Mouse (Mus musculus): ENCODE measurements around the gene Gnaz. TPM values are rescaled to one million over a fixed set of nuclear protein-coding genes. Genes with fewer than 3 reads are reported as not detected.

The Gnaz gene
- 100 to 1,000 TPM; 164 TPM for total RNA-seq (2021)

GRCm38 (mm10) chr10:74966850-74967451 is at the start of gene Gnaz:
Gene Gnaz (plus strand): TSS chr10:74967177.
- peak; percentile 98 for DNase-seq (ENCODE audit: extremely low spot score in 1 of 2, low spot score in 2 of 2)
- intact Hi-C loops (cut with DNase I), result loop anchor here (5.0 kb wide), 1 partner anchor 50 kb away; no protein-coding TSS in a partner anchor

- no peak for DNase-seq (ENCODE audit: extremely low spot score in 1 of 2, low spot score in 2 of 2)
- intact Hi-C loops (cut with DNase I), result no loop called here
Observed at GRCm38 (mm10) chr10:74919277-74919676, 47.7 kb upstream of the Gnaz start.

- intact Hi-C loops (cut with DNase I), result no loop called here
- peak in 1 of 2 experiments; percentile 76 for DNase-seq (ENCODE audit: extremely low spot score in 1 of 2, low spot score in 2 of 2)
Observed at GRCm38 (mm10) chr10:74920853-74921567, 46.0 kb upstream of the Gnaz start.

- DNase-seq (ENCODE audit: extremely low spot score in 1 of 2, low spot score in 2 of 2), result no peak
- intact Hi-C loops (cut with DNase I), result no loop called here
Observed at GRCm38 (mm10) chr10:74921614-74922013, 45.4 kb upstream of the Gnaz start.

- peak in 1 of 2 experiments; percentile 64 for DNase-seq (ENCODE audit: extremely low spot score in 1 of 2, low spot score in 2 of 2)
- intact Hi-C loops (cut with DNase I), result no loop called here
Observed at GRCm38 (mm10) chr10:74922763-74923162, 44.2 kb upstream of the Gnaz start.

- DNase-seq (ENCODE audit: extremely low spot score in 1 of 2, low spot score in 2 of 2), result no peak
- intact Hi-C loops (cut with DNase I), result no loop called here
Observed at GRCm38 (mm10) chr10:74924274-74924673, 42.7 kb upstream of the Gnaz start.

GRCm38 (mm10) chr10:74925324-74925723 is 41.7 kb upstream of the Gnaz start:
- DNase-seq (ENCODE audit: extremely low spot score in 1 of 2, low spot score in 2 of 2), result peak; percentile 60 to 79
- intact Hi-C loops (cut with DNase I), result no loop called here

- no peak for DNase-seq (ENCODE audit: extremely low spot score in 1 of 2, low spot score in 2 of 2)
- intact Hi-C loops (cut with DNase I), result no loop called here
Observed at GRCm38 (mm10) chr10:74928276-74928675, 38.7 kb upstream of the Gnaz start.

GRCm38 (mm10) chr10:74929578-74929977 is 37.4 kb upstream of the Gnaz start:
- no peak for DNase-seq (ENCODE audit: extremely low spot score in 1 of 2, low spot score in 2 of 2)
- intact Hi-C loops (cut with DNase I), result no loop called here

GRCm38 (mm10) chr10:74930541-74930940 is 36.4 kb upstream of the Gnaz start:
- intact Hi-C loops (cut with DNase I), result loop anchor here (5.0 kb wide), 1 partner anchor 222 kb away; no protein-coding TSS in a partner anchor
- DNase-seq (ENCODE audit: extremely low spot score in 1 of 2, low spot score in 2 of 2), result no peak

- intact Hi-C loops (cut with DNase I), result loop anchor here (5.0 kb wide), 1 partner anchor 221 kb away; no protein-coding TSS in a partner anchor
- DNase-seq (ENCODE audit: extremely low spot score in 1 of 2, low spot score in 2 of 2), result no peak
Observed at GRCm38 (mm10) chr10:74931631-74932030, 35.3 kb upstream of the Gnaz start.

GRCm38 (mm10) chr10:74932487-74932886 is 34.5 kb upstream of the Gnaz start:
- intact Hi-C loops (cut with DNase I), result loop anchor here (5.0 kb wide), 1 partner anchor 220 kb away; no protein-coding TSS in a partner anchor

GRCm38 (mm10) chr10:74933548-74934190 is 33.3 kb upstream of the Gnaz start:
- DNase-seq (ENCODE audit: extremely low spot score in 1 of 2, low spot score in 2 of 2), result no peak
- intact Hi-C loops (cut with DNase I), result loop anchor here (5.0 kb wide), 1 partner anchor 219 kb away; no protein-coding TSS in a partner anchor

More at GRCm38 (mm10) chr10:74932487-74932886, 34.5 kb upstream of the Gnaz start:
- no peak for DNase-seq (ENCODE audit: extremely low spot score in 1 of 2, low spot score in 2 of 2)

GRCm38 (mm10) chr10:74934521-74934920 is 32.5 kb upstream of the Gnaz start:
- no peak for DNase-seq (ENCODE audit: extremely low spot score in 1 of 2, low spot score in 2 of 2)
- intact Hi-C loops (cut with DNase I), result loop anchor here (5.0 kb wide), 1 partner anchor 218 kb away; no protein-coding TSS in a partner anchor

GRCm38 (mm10) chr10:74935016-74935415 is 32.0 kb upstream of the Gnaz start:
- intact Hi-C loops (cut with DNase I), result no loop called here
- peak in 1 of 2 experiments; percentile 61 for DNase-seq (ENCODE audit: extremely low spot score in 1 of 2, low spot score in 2 of 2)

GRCm38 (mm10) chr10:74937003-74937790 is 29.8 kb upstream of the Gnaz start:
- DNase-seq (ENCODE audit: extremely low spot score in 1 of 2, low spot score in 2 of 2), result no peak
- intact Hi-C loops (cut with DNase I), result no loop called here

GRCm38 (mm10) chr10:74938410-74938809 is 28.6 kb upstream of the Gnaz start:
- no peak for DNase-seq (ENCODE audit: extremely low spot score in 1 of 2, low spot score in 2 of 2)
- intact Hi-C loops (cut with DNase I), result loop anchor here (2.0 kb wide), 1 partner anchor 82 kb away; no protein-coding TSS in a partner anchor

GRCm38 (mm10) chr10:74939300-74939699 is 27.7 kb upstream of the Gnaz start:
- intact Hi-C loops (cut with DNase I), result loop anchor here (2.0 kb wide), 1 partner anchor 82 kb away; no protein-coding TSS in a partner anchor

GRCm38 (mm10) chr10:74940795-74941194 is 26.2 kb upstream of the Gnaz start:
- no peak for DNase-seq (ENCODE audit: extremely low spot score in 1 of 2, low spot score in 2 of 2)
- intact Hi-C loops (cut with DNase I), result no loop called here

More at GRCm38 (mm10) chr10:74939300-74939699, 27.7 kb upstream of the Gnaz start:
- DNase-seq (ENCODE audit: extremely low spot score in 1 of 2, low spot score in 2 of 2), result no peak

Measured in left cerebral cortex, postnatal 10 days (tissue).